Mouse (Mus musculus) G1E (cell line): ENCODE data around the gene Tmem45a. TPM values are rescaled to one million over a fixed set of nuclear protein-coding genes. Genes with fewer than 3 reads are reported as not detected.

Experiments
- ATAC-seq: 2 replicates; pipeline ENCODE4 v1.8.0; 2016; ENCODE audit warnings: mild to moderate bottlenecking; ENCODE audit not compliant: insufficient number of reproducible peaks, poor library complexity, low FRiP score, severe bottlenecking; ENCODE audit errors: extremely low read depth
- DNase-seq: peaks from one replicate; pipeline ENCODE4 v3.0.0; 2012; ENCODE audit warnings: low spot score
- H3K27me3 ChIP-seq: 2 replicates; pipeline ENCODE4 v1.6.1; 2012; ENCODE audit warnings: mild to moderate bottlenecking, low read length, inconsistent platforms; ENCODE audit not compliant: insufficient read depth
- H3K36me3 ChIP-seq: replicated peaks from 2 replicates; pipeline ENCODE3; 2012; ENCODE audit warnings: mild to moderate bottlenecking, inconsistent platforms
- H3K4me1 ChIP-seq: 2 replicates; pipeline ENCODE4 v1.6.1; 2012; ENCODE audit warnings: low read depth, low read length, inconsistent platforms, mixed read lengths; ENCODE audit not compliant: insufficient read depth
- H3K4me3 ChIP-seq: 2 replicates; pipeline ENCODE4 v1.5.1; 2012; ENCODE audit warnings: low read depth, mild to moderate bottlenecking, inconsistent platforms, low read length, moderate library complexity, mixed read lengths
- H3K9me3 ChIP-seq: replicated peaks from 2 replicates; pipeline ENCODE4 v1.6.1; 2012; ENCODE audit warnings: inconsistent platforms
- CTCF ChIP-seq: IDR thresholded peaks from 2 replicates; pipeline ENCODE4 v1.5.1; 2012; ENCODE audit warnings: low read depth, low read length, inconsistent platforms, mixed read lengths
- GATA1 ChIP-seq: IDR thresholded peaks from 2 replicates; pipeline ENCODE4 v1.6.1; 2012; ENCODE audit warnings: borderline replicate concordance, low read length, inconsistent platforms, mixed read lengths
- GATA2 ChIP-seq: IDR thresholded peaks from 2 replicates; pipeline ENCODE4 v1.6.1; 2012; ENCODE audit warnings: low read depth, low read length, inconsistent platforms, borderline replicate concordance
- POLR2AphosphoS5 ChIP-seq: IDR thresholded peaks from 2 replicates; pipeline ENCODE4 v1.6.1; 2012; ENCODE audit warnings: low read depth, low read length, inconsistent platforms; ENCODE audit not compliant: insufficient replicate concordance
- TAL1 ChIP-seq: conservative IDR thresholded peaks from 2 replicates; pipeline ENCODE4 v1.6.1; 2012; ENCODE audit warnings: low read depth, low read length, inconsistent platforms, mixed read lengths
- polyA plus RNA-seq: library from polyadenylated mRNA; stranded (reverse); fragments of >175 nt; gene quantifications from 2 replicates; pipeline ENCODE4 v1.2.3, GENCODE M21; 2012
- total RNA-seq, 2 experiments: library from RNA; stranded (forward) in 1 of 2; stranded (reverse) in 1 of 2; fragments of 200-1000 nt in 1 of 2; fragments of >200 nt in 1 of 2; fragmentation: Nextera tagmentation in 1 of 2; gene quantifications; 2 replicates each; pipeline ENCODE4 v1.2.3; 2014 to 2017

Tmem45a gene
- total and polyA plus RNA-seq, 3 experiments, result 0.44 TPM; not detected in 2

- H3K9me3 ChIP-seq, result no peaks in the 10 kb centered on the region
- DNase-seq (no peak), ATAC-seq (no peak)
- TF ChIP-seq GATA2 (no peak), POLR2AphosphoS5 (no peak), TAL1 (no peak), GATA1 (no peak), CTCF (no peak)
- peaks cover 29% of the 10 kb centered on the region for H3K27me3 ChIP-seq
- H3K4me1 ChIP-seq, result no peaks in the 10 kb centered on the region
- no peaks in the 10 kb centered on the region for H3K36me3 ChIP-seq
- no peak overlapping the region for H3K4me3 ChIP-seq
These were observed 33.0 kb downstream of the Tmem45a start for GRCm38 (mm10) chr16:56852841-56853587.

- H3K36me3 ChIP-seq, result no peaks in the 10 kb centered on the region
- peaks cover 11% of the 10 kb centered on the region for H3K27me3 ChIP-seq
- TF ChIP-seq TAL1, result no peak
- TF ChIP-seq POLR2AphosphoS5, result no peak
- TF ChIP-seq GATA2, result no peak
- no peak for TF ChIP-seq GATA1
- peaks cover 4% of the 10 kb centered on the region for H3K4me1 ChIP-seq
- H3K4me3 ChIP-seq, result no peak overlapping the region; the same call in 1 of the 2 replicates
- ATAC-seq, result no peak
- no peaks in the 10 kb centered on the region for H3K9me3 ChIP-seq
- DNase-seq, result no peak
These were observed 43.0 kb downstream of the Tmem45a start for GRCm38 (mm10) chr16:56842988-56843387.

GRCm38 (mm10) chr16:56833312-56833711 is 52.7 kb downstream of the Tmem45a start:
- H3K4me1 ChIP-seq, result no peaks in the 10 kb centered on the region
- H3K4me3 ChIP-seq, result no peak overlapping the region
- H3K27me3 ChIP-seq, result peaks cover 16% of the 10 kb centered on the region
- TF ChIP-seq GATA2, result no peak
- no peaks in the 10 kb centered on the region for H3K9me3 ChIP-seq
- no peak for DNase-seq
- H3K36me3 ChIP-seq, result no peaks in the 10 kb centered on the region
- no peak for ATAC-seq

- H3K36me3 ChIP-seq, result no peaks in the 10 kb centered on the region
- H3K4me3 ChIP-seq, result no peak overlapping the region
- H3K27me3 ChIP-seq, result peaks cover 16% of the 10 kb centered on the region
- H3K4me1 ChIP-seq, result no peaks in the 10 kb centered on the region
- ATAC-seq (no peak), DNase-seq (no peak)
- TF ChIP-seq GATA2, result no peak
- TF ChIP-seq POLR2AphosphoS5, result no peak
- TF ChIP-seq CTCF, result no peak
- TF ChIP-seq TAL1, result no peak
- no peak for TF ChIP-seq GATA1
- no peaks in the 10 kb centered on the region for H3K9me3 ChIP-seq
These were observed 54.0 kb downstream of the Tmem45a start for GRCm38 (mm10) chr16:56831986-56832385.

- ATAC-seq (peak; percentile 94), DNase-seq (peak; percentile 13)
- Histone ChIP-seq H3K4me3 (peak overlapping the region; percentile 25; the same call in 1 of the 2 replicates), H3K4me1 (peaks cover 66% of the 10 kb centered on the region), H3K36me3 (no peaks in the 10 kb centered on the region), H3K9me3 (no peaks in the 10 kb centered on the region), H3K27me3 (no peaks in the 10 kb centered on the region; the same call in 1 of the 2 replicates)
- peak; percentile 69 for TF ChIP-seq TAL1
- TF ChIP-seq CTCF, result no peak
These were observed 84.4 kb downstream of the Tmem45a start for GRCm38 (mm10) chr16:56801370-56802109.

GRCm38 (mm10) chr16:56800946-56801345 is 85.0 kb downstream of the Tmem45a start:
- Histone ChIP-seq H3K36me3 (no peaks in the 10 kb centered on the region), H3K9me3 (no peaks in the 10 kb centered on the region), H3K27me3 (no peaks in the 10 kb centered on the region), H3K4me1 (peaks cover 72% of the 10 kb centered on the region), H3K4me3 (peak overlapping the region; percentile 47; the same call in 1 of the 2 replicates)
- DNase-seq, result no peak
- ATAC-seq, result no peak
- no peak for TF ChIP-seq GATA2
- TF ChIP-seq TAL1, result no peak
- TF ChIP-seq GATA1, result no peak
- no peak for TF ChIP-seq CTCF
- TF ChIP-seq POLR2AphosphoS5, result no peak
